Mouse (Mus musculus) ES-E14 (cell line): Measurements from ENCODE around the gene Plpp2.

Source experiments
- CHD2 ChIP-seq: IDR thresholded peaks from 2 replicates; pipeline ENCODE4 v1.6.1; 2014; ENCODE audit warnings: mild to moderate bottlenecking, low read depth, low read length, inconsistent platforms
- MAFK ChIP-seq: IDR thresholded peaks from 2 replicates; pipeline ENCODE4 v1.6.1; 2014; ENCODE audit warnings: mild to moderate bottlenecking, low read depth, low read length, inconsistent platforms; ENCODE audit not compliant: insufficient read depth
- ZC3H11A ChIP-seq: IDR thresholded peaks from 2 replicates; pipeline ENCODE4 v1.6.1; 2012; ENCODE audit warnings: low read depth, mild to moderate bottlenecking, inconsistent platforms, low read length, borderline replicate concordance
- ZNF384 ChIP-seq: IDR thresholded peaks from 2 replicates; pipeline ENCODE4 v1.6.1; 2012; ENCODE audit warnings: low read depth, low read length, inconsistent platforms

- TF ChIP-seq MAFK (no peak), ZC3H11A (no peak), ZNF384 (no peak), CHD2 (no peak)
These were observed 6.3 kb upstream of the Plpp2 start for GRCm38 (mm10) chr10:79539701-79540495.
